Mouse (Mus musculus): Measurements from ENCODE around the gene Maneal.

Gene Maneal

DNA sequence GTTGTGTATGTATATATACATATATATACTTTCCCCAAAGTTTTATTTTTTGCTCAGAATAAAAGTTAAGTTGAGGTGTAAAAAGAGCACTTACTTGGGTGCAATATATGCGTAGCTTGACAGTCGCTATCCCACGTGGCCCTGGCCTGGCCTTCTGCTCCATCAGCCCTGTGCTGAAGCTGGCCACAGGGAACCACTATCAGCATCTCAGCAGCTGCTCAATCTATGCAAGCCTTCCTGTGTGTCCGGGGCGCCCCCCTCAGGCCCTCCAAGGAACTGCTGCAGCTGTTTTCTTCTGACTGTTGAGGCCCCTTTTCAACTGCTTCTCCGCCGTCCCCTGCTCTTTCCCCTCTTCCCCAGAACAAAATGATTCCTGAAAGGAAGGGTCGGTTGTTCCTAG, 14.4 kb downstream of the Maneal start:
- DNase-seq = peak; percentile 83 to 88

DNA sequence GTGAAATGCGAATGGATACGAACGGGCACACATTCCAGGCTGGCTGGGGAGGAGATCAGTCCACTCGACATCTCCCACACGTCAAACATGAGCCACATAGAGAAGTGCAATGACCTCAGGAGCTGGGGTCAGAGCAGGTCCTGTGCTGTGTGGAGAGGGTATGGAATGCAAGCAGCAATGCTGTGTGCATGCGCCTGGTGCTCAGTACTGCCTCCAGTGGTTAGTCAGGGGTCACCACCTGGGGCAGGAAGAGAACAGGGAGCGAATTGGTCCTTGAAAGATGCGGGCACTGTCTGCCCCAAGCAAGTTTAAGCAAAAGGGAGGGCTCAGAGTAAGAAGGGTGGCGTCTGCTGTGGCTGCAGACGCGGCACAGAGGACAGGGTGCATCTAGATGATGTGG, 18.5 kb downstream of the Maneal start:
- peak; percentile 43 to 58 for DNase-seq

DNA sequence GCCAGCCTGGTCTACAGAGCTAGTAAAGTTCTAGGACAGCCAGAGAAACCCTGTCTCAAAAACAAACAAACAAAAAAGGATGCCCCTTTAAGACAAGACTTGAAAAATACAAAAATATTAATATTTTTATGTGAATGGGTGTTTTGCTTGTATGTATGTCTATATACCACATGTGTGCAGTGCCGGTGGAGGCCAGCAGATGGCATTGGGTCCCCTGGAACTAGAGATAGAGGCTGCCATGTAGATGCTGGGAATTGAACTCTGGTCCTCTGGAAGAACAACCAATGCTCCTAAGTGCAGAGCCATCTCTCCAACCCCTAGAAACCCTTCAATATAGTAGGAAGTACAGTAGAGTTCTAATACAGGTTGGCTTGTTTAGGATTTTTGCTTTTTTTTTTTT, 21.0 kb downstream of the Maneal start:
- DNase-seq = no peak

DNA sequence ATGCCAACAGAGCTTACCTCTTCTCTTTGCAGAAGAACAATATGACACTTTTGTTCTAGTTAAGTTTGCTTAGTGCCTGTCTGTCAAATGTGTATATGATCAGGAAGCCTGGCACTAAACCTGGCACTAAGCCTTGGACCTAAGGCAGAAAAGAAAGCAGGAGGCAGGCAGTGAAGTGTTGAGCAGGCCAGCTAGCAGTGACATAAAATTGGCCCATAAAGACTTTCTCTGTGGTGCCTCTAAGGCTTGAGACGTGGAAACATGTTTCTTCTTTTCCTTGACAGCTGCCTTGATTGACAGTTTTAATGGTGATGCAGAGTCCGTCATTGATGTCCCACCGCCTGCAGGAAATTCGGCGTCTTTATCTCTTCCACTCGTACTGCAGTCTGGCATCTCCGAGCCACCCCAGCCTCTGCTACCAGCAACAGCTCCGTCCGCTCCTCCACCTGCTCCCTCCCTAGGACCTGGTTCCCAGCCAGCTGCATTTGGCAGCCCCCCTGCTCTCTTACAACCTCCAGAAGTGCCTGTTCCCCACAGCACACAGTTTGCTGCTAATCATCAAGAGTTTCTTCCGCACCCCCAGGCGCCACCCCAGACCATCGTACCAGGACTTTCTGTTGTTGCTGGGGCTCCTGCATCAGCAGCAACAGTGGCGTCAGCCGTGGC, 23.8 kb downstream of the Maneal start:
- DNase-seq = no peak

DNA sequence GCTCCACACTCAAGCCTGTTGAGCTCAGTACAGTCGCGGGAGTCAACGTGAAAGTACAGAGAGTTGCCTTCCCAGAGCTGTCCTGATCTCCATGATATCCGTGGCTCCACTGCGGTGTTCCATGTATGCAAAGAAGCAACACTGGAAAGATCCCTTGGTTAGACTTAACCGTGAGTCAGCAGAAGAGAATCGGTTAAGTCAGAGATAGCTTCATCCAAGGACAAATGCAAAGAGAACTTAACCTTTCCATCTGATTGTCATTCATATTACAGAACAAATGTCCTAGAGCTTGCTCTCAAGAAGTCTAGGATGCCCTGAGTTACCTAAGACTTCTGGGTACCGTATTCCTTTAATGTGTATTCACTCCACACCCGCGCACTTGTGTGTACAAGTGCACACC, 29.2 kb downstream of the Maneal start:
- DNase-seq = no peak

DNA sequence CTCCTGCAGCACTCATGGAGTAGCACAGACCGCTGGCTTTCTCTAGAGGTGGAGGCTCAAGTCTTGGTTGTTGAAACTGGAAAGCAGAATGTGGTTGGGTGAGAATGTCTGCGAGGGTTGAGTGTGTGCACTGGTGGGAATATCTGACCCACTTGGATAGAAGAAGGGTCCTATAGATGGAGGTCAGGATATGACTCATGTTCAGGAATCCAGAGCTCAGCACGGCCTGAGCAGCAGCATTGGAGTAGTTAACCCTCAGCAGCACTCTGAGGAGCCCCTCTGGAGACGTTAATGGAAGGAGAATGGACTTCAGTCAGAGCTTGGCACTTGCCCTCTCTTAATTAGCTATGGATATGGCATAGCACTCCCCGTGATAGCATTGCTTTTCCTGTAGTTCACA, 32.3 kb downstream of the Maneal start:
- DNase-seq = no peak

DNA sequence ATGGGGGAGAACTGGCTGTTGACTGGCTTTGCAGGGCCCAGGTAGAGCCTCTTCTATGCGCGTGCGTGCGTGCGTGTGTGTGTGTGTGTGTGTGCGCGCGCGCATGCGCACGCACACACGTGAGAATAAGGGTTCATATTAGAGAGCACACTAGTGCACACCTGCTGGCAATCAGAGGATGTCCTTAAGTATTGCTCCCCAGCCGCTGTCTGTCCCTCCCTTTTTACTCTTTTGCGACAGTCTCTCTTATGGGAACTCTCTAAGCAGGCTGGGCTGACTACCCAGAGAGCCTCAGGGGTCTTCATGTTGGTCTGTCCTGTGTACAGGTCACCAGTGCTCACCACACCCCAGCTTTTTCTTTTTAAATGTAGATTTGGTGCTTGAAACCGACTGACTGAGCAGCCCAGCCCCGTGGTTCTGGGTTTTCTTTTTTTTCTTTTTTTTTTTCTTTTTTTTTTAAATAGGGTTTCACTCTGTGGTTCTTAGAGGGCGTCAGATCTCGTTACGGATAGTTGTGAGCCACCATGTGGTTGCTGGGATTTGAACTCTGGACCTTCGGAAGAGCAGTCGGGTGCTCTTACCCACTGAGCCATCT, 36.5 kb downstream of the Maneal start:
- no peak for DNase-seq

DNA sequence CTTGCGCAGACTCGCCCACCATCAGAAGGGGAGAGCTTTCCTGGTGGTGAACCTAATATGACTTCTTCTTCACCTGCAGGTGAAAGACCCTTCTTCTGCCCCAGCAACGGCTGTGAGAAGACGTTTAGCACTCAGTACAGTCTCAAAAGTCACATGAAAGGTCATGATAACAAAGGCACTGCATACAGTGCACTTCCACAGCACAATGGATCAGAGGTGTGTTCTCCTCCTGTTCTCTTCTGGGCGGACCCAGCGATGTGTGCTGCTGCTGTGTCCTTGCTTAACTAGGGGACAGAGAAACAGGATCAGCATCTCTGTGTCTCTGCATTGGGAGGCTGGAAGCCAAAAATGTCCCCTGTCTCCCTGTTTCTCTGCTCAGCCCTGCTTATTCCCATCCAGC, 37.0 kb downstream of the Maneal start:
- no peak for DNase-seq

DNA sequence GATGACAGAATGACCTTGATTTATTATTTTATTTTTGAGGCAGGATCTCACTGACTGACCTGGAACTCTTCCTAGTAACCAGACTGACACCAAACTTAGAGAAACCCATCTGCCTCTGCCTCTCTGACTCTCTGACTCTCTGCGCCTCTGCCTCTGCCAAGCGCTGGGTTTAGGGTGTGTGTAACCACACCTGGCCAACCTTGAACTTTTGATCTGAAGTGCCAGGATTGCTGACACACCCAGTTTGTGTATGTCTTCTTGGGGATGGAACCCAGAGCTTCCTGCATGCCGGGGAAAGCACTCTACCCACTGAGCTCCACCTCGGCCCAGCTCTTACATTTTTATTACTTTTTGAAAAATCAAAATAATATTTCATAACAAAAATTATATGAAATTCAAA, 43.1 kb downstream of the Maneal start:
- DNase-seq = no peak

DNA sequence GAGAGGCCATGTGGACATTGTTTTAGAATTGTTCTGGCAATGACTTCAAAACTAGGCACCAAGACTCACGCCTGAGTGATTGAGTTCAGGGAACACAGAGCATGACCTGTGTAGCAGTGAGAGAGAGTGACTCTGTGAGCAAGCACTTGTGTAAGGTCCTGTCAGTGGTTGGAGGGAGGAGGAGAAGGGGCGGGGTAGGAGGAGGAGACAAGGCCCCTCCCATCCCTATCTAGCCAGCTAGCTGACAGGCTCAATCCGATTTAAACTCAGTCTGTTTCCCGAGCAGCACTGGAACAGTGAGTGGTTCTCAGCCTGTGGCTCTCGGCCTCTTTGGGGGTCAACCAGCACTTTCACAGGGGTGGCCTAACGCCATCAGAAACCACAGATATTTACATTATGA, 44.2 kb downstream of the Maneal start:
- DNase-seq = no peak

DNA sequence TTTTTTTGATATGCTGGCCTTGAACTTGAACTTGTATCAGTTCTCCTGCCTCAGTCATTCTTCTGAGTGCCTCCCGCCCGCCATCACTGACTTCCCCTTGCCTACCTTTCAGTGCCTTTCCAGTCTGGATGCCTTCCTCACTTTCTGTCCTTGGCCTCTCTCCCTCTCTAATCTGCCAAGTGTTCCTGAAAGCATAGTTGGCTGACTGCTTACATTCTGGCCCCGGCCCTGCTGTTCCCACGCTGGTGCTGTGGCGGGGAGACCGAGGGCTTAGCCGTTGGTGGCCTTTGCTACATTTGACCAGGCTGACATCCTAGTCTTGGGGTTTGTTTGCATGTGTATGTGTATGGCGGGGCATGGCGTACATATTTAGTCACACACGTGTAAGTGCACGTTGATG, 46.1 kb downstream of the Maneal start:
- peak; percentile 59 to 72 for DNase-seq

DNA sequence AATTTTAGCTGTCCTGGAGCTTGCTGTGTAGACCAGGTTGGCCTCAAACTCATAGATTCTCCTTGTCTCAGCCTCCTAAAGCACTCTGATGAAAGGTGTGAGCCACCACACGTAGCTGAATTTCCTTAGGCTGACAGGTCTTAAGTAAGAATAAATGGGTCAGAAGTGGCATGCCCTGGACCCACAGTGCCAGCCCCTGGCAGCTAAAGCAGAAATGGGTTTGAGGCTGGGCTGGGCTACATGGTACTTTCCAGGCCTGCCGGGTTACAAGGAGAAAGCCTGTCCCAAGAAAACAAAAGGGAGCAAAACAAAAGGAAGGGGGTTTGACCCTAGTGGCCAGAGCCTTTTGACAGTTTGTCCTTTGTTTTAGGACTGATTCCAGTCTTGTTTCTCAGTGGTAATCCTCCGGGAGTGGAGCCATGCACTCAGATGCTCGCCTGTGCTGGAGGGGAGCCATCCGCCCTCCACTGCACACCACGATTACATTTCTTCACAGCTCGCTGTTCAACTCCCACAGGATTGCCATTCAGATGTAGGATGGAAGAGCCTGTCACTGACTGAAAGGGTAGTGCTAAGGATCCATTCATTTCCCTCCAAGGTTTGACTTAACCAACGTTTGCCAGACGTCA, 50.5 kb downstream of the Maneal start:
- peak; percentile 30 to 32 for DNase-seq

DNA sequence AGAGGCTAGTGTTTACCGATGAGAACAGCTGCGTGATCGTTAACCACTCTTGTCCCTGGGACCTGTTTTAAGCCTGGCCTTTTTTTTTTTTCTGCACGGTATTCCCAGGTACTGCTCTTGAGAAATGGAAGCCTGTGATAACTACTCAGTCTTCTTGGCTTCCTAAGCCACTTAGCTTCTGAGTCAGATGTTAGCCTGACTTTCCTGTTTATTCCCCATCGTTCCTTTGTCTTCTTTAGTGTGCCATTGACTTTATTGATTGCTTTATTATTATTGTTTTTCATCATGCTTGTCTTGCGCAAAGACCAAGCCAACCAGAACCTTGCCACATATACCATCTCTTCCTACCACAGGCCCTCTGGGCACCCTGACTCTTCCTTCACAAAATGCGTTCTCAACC, 51.9 kb downstream of the Maneal start:
- DNase-seq = no peak

DNA sequence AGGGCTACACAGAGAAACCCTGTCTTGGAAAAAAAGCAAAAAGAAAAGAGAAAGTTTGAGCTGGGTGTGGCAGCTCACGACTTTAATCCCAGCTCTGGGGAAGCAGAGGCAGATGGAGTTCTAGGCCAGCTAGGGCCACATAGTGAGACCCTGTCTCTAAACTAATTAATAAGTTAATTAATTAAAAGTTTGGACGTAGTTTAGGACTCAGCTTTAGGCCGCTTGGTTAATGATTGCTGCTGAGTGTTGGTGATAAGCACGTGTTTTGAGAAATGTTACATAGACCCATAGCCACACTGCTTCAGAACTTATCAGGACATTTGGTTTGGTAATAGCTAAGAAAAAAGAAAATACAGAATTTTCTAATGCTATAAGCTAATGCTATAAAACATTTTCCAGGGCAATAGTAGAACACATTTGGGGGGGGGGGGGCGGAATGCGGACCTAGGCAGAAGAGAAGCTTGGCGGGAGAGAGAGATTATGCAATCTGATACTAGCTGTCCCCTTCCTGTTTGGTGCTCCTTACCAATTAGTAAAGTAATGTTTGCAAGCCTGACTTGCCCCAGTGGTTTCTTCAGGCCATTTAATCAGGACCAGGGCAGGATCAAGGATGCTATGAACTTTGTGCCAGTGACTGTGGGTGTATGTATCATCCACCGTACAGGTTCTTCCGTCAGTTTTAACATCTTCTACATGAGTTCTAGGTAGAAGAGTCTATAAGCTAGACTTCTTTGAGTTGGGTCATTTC, 52.7 kb downstream of the Maneal start:
- no peak for DNase-seq

DNA sequence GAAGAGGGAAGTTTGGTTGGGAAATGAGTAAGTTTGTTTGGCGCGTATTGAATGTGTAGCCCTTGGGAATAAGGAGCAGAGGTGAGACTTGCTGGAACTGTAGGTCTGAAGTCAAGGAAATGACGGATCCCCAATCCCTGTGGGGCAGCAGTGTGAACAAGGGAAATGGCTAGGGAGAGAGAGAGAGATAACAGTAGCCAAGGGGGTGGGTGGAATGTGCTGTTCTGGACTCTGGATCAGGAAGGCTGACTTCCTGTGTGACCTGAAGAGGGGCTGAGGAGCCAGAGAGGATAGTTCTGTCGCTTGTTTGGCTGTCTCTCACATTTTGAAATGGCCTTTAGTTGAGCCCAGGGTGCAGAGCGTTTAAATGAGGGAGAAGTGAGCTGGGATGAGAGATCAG, 53.5 kb downstream of the Maneal start:
- DNase-seq = no peak
